Mouse (Mus musculus): Measurements from ENCODE around the gene Dpm3. TPM values are rescaled to one million over a fixed set of nuclear protein-coding genes. Genes with fewer than 3 reads are reported as not detected.
"Not testable (repeated sequence)": the region's sequence is repeated elsewhere in the genome, so short reads cannot be mapped to it uniquely, and the experiment has no call there.

Dpm3 gene
- polyA plus RNA-seq (2014; fragmentation: Nextera tagmentation; extraction: Ambion mirVana) = 75.7 and 82.9 TPM in 2 replicates

DNA sequence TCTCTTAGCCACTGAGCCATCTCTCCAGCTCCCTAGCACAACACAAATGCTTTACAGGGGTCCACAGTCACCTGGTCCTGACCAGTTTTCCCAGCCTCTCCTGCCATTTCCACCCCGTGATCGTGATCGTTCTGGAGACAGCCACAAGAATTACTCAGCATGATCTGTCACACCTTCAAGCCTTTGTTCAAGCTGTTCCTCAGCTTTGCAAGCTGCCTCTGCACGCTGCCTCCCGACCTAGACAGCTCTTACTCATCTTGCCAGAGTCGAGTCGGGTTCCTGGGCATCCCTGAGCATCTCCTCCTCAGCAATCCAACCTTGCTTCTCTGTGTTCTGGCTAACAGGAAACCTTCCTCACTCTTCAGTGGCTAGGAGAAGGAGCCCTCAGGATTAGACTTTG, at the start of gene Dpm3:
Dpm3 (plus strand) TSS at position 283 of the 400 bp plus-strand sequence.
- Histone ChIP-seq H3K4me3 (ENCODE audit: low read depth, low read length) (no peak within 1 kb of the TSS), H3K4me1 (replicated peaks; ENCODE audit: control insufficient read depth, insufficient read depth, low read length) (no peaks in the 10 kb centered on the region), H3K27ac (ENCODE audit: low read depth, low read length) (no peak within 1 kb of the TSS), H3K9ac (ENCODE audit: low read depth, low read length) (no peak within 1 kb of the TSS), H3K9me3 (ENCODE audit: control insufficient read depth, low read length) (no peaks in the 10 kb centered on the region), H3K36me3 (ENCODE audit: control insufficient read depth, insufficient read depth, low read length) (no peaks in the 10 kb centered on the region), H3K27me3 (ENCODE audit: control insufficient read depth, insufficient read depth, low read length) (no peaks in the 10 kb centered on the region), H3K4me2 (replicated peaks; ENCODE audit: low read depth, low read length) (no peak within 1 kb of the TSS)
- DNase-seq (ENCODE audit: low spot score) = no peak
- 59% methylated on average over 7 of the region's 7 CpGs for WGBS
- ATAC-seq (ENCODE audit: low FRiP score) = no peak

- no peak overlapping the region for H3K4me3 ChIP-seq (ENCODE audit: low read depth, low read length)
- H3K4me1 ChIP-seq (replicated peaks; ENCODE audit: control insufficient read depth, insufficient read depth, low read length) = no peaks in the 10 kb centered on the region; the same call in 1 of the 2 replicates
- no peak overlapping the region for H3K4me2 ChIP-seq (replicated peaks; ENCODE audit: low read depth, low read length)
- WGBS = 95% methylated on average over 7 of the region's 7 CpGs
- ATAC-seq (ENCODE audit: low FRiP score) (no peak), DNase-seq (ENCODE audit: low spot score) (no peak)
- H3K9me3 ChIP-seq (ENCODE audit: control insufficient read depth, low read length) = no peaks in the 10 kb centered on the region
- peaks cover 17% of the 10 kb centered on the region; the same call in 1 of the 2 replicates for H3K36me3 ChIP-seq (ENCODE audit: control insufficient read depth, insufficient read depth, low read length)
- H3K27ac ChIP-seq (ENCODE audit: low read depth, low read length) = no peak overlapping the region
- no peak overlapping the region for H3K9ac ChIP-seq (ENCODE audit: low read depth, low read length)
- H3K27me3 ChIP-seq (ENCODE audit: control insufficient read depth, insufficient read depth, low read length) = no peaks in the 10 kb centered on the region
Observed at GRCm38 (mm10) chr3:89209731-89210130, 49.4 kb upstream of the Dpm3 start.

GRCm38 (mm10) chr3:89210162-89210561, 49.0 kb upstream of the Dpm3 start:
- peaks cover 17% of the 10 kb centered on the region; the same call in 1 of the 2 replicates for H3K36me3 ChIP-seq (ENCODE audit: control insufficient read depth, insufficient read depth, low read length)
- no peaks in the 10 kb centered on the region for H3K9me3 ChIP-seq (ENCODE audit: control insufficient read depth, low read length)
- no peaks in the 10 kb centered on the region; the same call in 1 of the 2 replicates for H3K4me1 ChIP-seq (replicated peaks; ENCODE audit: control insufficient read depth, insufficient read depth, low read length)
- WGBS = 88% methylated on average over 13 of the region's 13 CpGs
- ATAC-seq (ENCODE audit: low FRiP score) = no peak
- H3K27me3 ChIP-seq (ENCODE audit: control insufficient read depth, insufficient read depth, low read length) = no peaks in the 10 kb centered on the region
- no peak overlapping the region for H3K4me2 ChIP-seq (replicated peaks; ENCODE audit: low read depth, low read length)
- H3K9ac ChIP-seq (ENCODE audit: low read depth, low read length) = no peak overlapping the region
- no peak overlapping the region for H3K27ac ChIP-seq (ENCODE audit: low read depth, low read length)
- H3K4me3 ChIP-seq (ENCODE audit: low read depth, low read length) = no peak overlapping the region
- DNase-seq (ENCODE audit: low spot score) = no peak

GRCm38 (mm10) chr3:89210731-89211130, 48.4 kb upstream of the Dpm3 start:
- peaks cover 17% of the 10 kb centered on the region; the same call in 1 of the 2 replicates for H3K36me3 ChIP-seq (ENCODE audit: control insufficient read depth, insufficient read depth, low read length)
- no peak overlapping the region for H3K9ac ChIP-seq (ENCODE audit: low read depth, low read length)
- no peaks in the 10 kb centered on the region for H3K9me3 ChIP-seq (ENCODE audit: control insufficient read depth, low read length)
- H3K27ac ChIP-seq (ENCODE audit: low read depth, low read length) = no peak overlapping the region
- H3K27me3 ChIP-seq (ENCODE audit: control insufficient read depth, insufficient read depth, low read length) = no peaks in the 10 kb centered on the region
- WGBS = 89% methylated on average over 7 of the region's 7 CpGs
- ATAC-seq (ENCODE audit: low FRiP score) = no peak
- H3K4me1 ChIP-seq (replicated peaks; ENCODE audit: control insufficient read depth, insufficient read depth, low read length) = no peaks in the 10 kb centered on the region; the same call in 1 of the 2 replicates
- H3K4me3 ChIP-seq (ENCODE audit: low read depth, low read length) = no peak overlapping the region
- H3K4me2 ChIP-seq (replicated peaks; ENCODE audit: low read depth, low read length) = no peak overlapping the region
- no peak for DNase-seq (ENCODE audit: low spot score)

DNA sequence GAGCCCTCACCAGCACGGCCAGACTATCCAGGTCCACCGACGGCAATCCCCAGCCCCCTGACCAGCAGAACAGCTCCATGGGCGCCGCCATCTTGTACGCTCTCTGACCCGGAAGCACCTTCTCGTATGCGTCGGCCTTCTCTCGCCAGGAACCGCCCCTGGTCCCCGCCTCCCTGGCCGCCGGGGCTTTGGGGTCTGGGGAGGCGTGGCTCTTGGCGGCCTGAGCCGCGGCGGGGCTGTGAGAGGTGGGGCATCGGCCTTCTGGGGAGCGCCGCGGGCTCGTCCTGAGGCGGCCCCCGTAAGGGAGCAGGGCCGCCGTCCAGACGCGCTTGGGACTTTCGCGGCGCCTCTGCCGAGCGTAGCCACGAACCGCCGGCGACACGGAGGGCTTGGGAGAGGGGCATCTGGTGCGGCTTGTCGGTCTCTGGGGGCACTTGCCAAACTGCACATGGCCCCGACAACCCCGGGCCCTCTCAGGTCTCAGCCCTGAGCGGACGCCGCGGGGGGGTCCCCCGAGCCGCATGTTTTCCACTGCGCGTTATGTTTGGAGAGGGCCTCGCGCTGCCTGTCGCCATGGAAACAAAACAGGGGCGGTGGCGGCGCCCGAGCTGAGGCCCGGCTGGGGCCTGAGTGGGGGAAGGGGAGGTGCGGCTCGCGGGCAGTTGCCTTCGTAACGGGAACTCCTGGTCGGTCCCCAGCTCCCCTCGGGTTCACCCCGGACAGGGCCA, 45.2 kb upstream of the Dpm3 start:
- Histone ChIP-seq H3K9me3 (ENCODE audit: control insufficient read depth, low read length) (no peaks in the 10 kb centered on the region), H3K9ac (ENCODE audit: low read depth, low read length) (peak overlapping the region; percentile 64), H3K4me1 (replicated peaks; ENCODE audit: control insufficient read depth, insufficient read depth, low read length) (no peaks in the 10 kb centered on the region; the same call in 1 of the 2 replicates), H3K27me3 (ENCODE audit: control insufficient read depth, insufficient read depth, low read length) (no peaks in the 10 kb centered on the region), H3K4me2 (replicated peaks; ENCODE audit: low read depth, low read length) (peak overlapping the region; percentile 66), H3K36me3 (ENCODE audit: control insufficient read depth, insufficient read depth, low read length) (peaks cover 3% of the 10 kb centered on the region; the same call in 1 of the 2 replicates), H3K4me3 (ENCODE audit: low read depth, low read length) (peak overlapping the region; percentile 63), H3K27ac (ENCODE audit: low read depth, low read length) (peak overlapping the region; percentile 98)
- under 1% methylated on average over 64 of the region's 69 CpGs for WGBS
- ATAC-seq (ENCODE audit: low FRiP score) (peak; percentile 89), DNase-seq (ENCODE audit: low spot score) (peak; percentile 98)

- WGBS = 1% methylated on average over 18 of the region's 19 CpGs
- DNase-seq (ENCODE audit: low spot score) (peak; percentile 71), ATAC-seq (ENCODE audit: low FRiP score) (no peak)
- H3K36me3 ChIP-seq (ENCODE audit: control insufficient read depth, insufficient read depth, low read length) = no peaks in the 10 kb centered on the region; the same call in 1 of the 2 replicates
- peak within 1 kb of the TSS; percentile 64 for H3K9ac ChIP-seq (ENCODE audit: low read depth, low read length)
- peak within 1 kb of the TSS; percentile 98 for H3K27ac ChIP-seq (ENCODE audit: low read depth, low read length)
- peak within 1 kb of the TSS; percentile 66 for H3K4me2 ChIP-seq (replicated peaks; ENCODE audit: low read depth, low read length)
- H3K4me1 ChIP-seq (replicated peaks; ENCODE audit: control insufficient read depth, insufficient read depth, low read length) = peaks cover 3% of the 10 kb centered on the region; the same call in 1 of the 2 replicates
- no peaks in the 10 kb centered on the region for H3K27me3 ChIP-seq (ENCODE audit: control insufficient read depth, insufficient read depth, low read length)
- peak within 1 kb of the TSS; percentile 63 for H3K4me3 ChIP-seq (ENCODE audit: low read depth, low read length)
- no peaks in the 10 kb centered on the region for H3K9me3 ChIP-seq (ENCODE audit: control insufficient read depth, low read length)
Observed at GRCm38 (mm10) chr3:89214681-89215411, 44.3 kb upstream of the Dpm3 start, which contains the start of gene Thbs3. TSS of gene Thbs3 (plus strand) at chr3:89215180.

GRCm38 (mm10) chr3:89215853-89216252, 43.3 kb upstream of the Dpm3 start:
- peak overlapping the region; percentile 98 for H3K27ac ChIP-seq (ENCODE audit: low read depth, low read length)
- no peaks in the 10 kb centered on the region for H3K27me3 ChIP-seq (ENCODE audit: control insufficient read depth, insufficient read depth, low read length)
- peak; percentile 94 for DNase-seq (ENCODE audit: low spot score)
- peak overlapping the region; percentile 35 for H3K9ac ChIP-seq (ENCODE audit: low read depth, low read length)
- peak overlapping the region; percentile 63 for H3K4me3 ChIP-seq (ENCODE audit: low read depth, low read length)
- peaks cover 3% of the 10 kb centered on the region; the same call in 1 of the 2 replicates for H3K4me1 ChIP-seq (replicated peaks; ENCODE audit: control insufficient read depth, insufficient read depth, low read length)
- 1% methylated on average over 6 of the region's 6 CpGs for WGBS
- no peaks in the 10 kb centered on the region; the same call in 1 of the 2 replicates for H3K36me3 ChIP-seq (ENCODE audit: control insufficient read depth, insufficient read depth, low read length)
- peak; percentile 17 for ATAC-seq (ENCODE audit: low FRiP score)
- H3K4me2 ChIP-seq (replicated peaks; ENCODE audit: low read depth, low read length) = peak overlapping the region; percentile 66
- no peaks in the 10 kb centered on the region for H3K9me3 ChIP-seq (ENCODE audit: control insufficient read depth, low read length)

GRCm38 (mm10) chr3:89216407-89216806, 42.8 kb upstream of the Dpm3 start:
- ATAC-seq (ENCODE audit: low FRiP score) = not testable (repeated sequence)

More at GRCm38 (mm10) chr3:89216407-89216806, 42.8 kb upstream of the Dpm3 start:
- DNase-seq (ENCODE audit: low spot score); H3K4me1 ChIP-seq (replicated peaks; ENCODE audit: control insufficient read depth, insufficient read depth, low read length); H3K9ac ChIP-seq (ENCODE audit: low read depth, low read length); H3K4me3 ChIP-seq (ENCODE audit: low read depth, low read length); H3K27ac ChIP-seq (ENCODE audit: low read depth, low read length); H3K27me3 ChIP-seq (ENCODE audit: control insufficient read depth, insufficient read depth, low read length); H3K9me3 ChIP-seq (ENCODE audit: control insufficient read depth, low read length); H3K36me3 ChIP-seq (ENCODE audit: control insufficient read depth, insufficient read depth, low read length): not testable (repeated sequence)
- H3K4me2 ChIP-seq (replicated peaks; ENCODE audit: low read depth, low read length) = peak overlapping the region; percentile 66; the same call in 1 of the 2 replicates
- 73% methylated on average over 7 of the region's 7 CpGs for WGBS
